Mouse (Mus musculus) c-Kit-positive CD71-positive TER-119-negative erythroid progenitor cells, embryonic 14.5 days (primary cell): ENCODE results near the gene Gabpa.

ENCODE experiments used
- DNase-seq: peaks from one replicate; pipeline ENCODE4 v3.0.0-alpha.2; 2013; ENCODE audit warnings: low read depth

Gene Gabpa

GRCm38 (mm10) chr16:84864656-84865055, 29.9 kb downstream of the Gabpa start:
- no peak for DNase-seq

- no peak for DNase-seq
Measured at GRCm38 (mm10) chr16:84873805-84874204, 39.1 kb downstream of the Gabpa start.

- DNase-seq: no peak
Measured at GRCm38 (mm10) chr16:84875012-84875717, 40.4 kb downstream of the Gabpa start.

- no peak for DNase-seq
Measured at GRCm38 (mm10) chr16:84875718-84876035, 41.0 kb downstream of the Gabpa start.

- DNase-seq: no peak
Measured at GRCm38 (mm10) chr16:84876082-84876481, 41.4 kb downstream of the Gabpa start.

GRCm38 (mm10) chr16:84879146-84879545, 44.4 kb downstream of the Gabpa start:
- DNase-seq: peak; percentile 35

- DNase-seq: no peak
Measured at GRCm38 (mm10) chr16:84881168-84881567, 46.4 kb downstream of the Gabpa start.

GRCm38 (mm10) chr16:84881754-84882321, 47.1 kb downstream of the Gabpa start:
- DNase-seq: no peak

GRCm38 (mm10) chr16:84884572-84884971, 49.8 kb downstream of the Gabpa start:
- DNase-seq: no peak

- DNase-seq: no peak
Measured at GRCm38 (mm10) chr16:84902995-84903394, 68.3 kb downstream of the Gabpa start.

- no peak for DNase-seq
Measured at GRCm38 (mm10) chr16:84911477-84912165, 76.9 kb downstream of the Gabpa start.
